Mouse (Mus musculus) embryonic stem cell, embryonic (primary cell): ENCODE measurements around the gene Eif3g.

Experiments used
- CTCF ChIA-PET, 4 experiments: fragments of 300-600 bp in 2 of 4; fragments of 350-600 bp in 2 of 4; sonication (Branson Sonifier 250); formaldehyde crosslinking; loops; one replicate each; lab custom pipeline; 2022; ENCODE audit warnings: inconsistent platforms in 2 of 4; lab: Charles Lee
- POLR2A ChIA-PET, 4 experiments: fragments of 300-600 bp in 2 of 4; fragments of 350-600 bp in 2 of 4; sonication (Branson Sonifier 250); formaldehyde crosslinking; loops; one replicate each; lab custom pipeline; 2022; ENCODE audit warnings: antibody characterized with exemption in 4 of 4, inconsistent platforms in 1 of 4; lab: Charles Lee

Gene Eif3g

DNA sequence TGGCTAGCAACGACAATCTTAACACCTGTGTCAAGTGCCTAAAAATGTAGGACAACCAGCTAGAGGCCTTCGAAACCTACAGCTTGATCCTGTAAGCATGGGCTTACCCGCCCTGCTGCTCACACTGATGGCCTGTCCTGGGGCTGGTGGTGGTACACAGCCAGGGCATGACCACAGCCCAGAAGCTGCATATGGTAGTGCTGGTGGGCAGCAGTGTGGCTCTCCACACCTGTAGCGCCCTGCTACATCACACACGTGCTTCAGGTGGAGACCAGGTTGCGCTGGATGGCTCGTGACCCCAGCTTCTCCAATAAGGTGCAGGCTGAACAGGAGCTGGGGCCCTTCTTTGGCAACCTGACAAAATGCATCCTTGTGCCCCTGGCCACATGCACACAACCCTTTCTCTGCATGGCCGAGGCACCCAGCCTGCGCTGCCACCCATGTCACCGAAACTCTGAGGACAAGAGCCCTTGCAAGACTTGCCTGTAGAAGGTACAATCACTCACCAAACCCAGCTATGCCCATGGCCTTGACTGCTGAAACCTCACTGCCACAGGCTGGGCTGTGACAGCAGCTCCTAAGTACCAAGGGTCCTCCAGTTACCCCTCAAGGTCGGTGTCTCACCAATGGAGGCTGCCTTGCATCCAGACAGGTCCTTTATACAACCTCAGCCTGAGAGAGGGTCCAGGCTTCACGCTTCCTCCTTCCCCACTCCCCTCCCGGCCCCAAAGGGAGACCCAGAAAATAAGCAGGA lies 4.7 kb downstream of the Eif3g start:
- ChIA-PET POLR2A (interaction anchor here (0.6 to 13.1 kb wide), 46 partner anchors 5 to 459 kb away, joined by 3 to 235 read pairs (median 4); partner anchors contain the start of genes Angptl6 (in 2 of the 4), Cdkn2d (in 1 of the 4), Eif3g (in 1 of the 4) and Gm38431 (in 1 of the 4)), CTCF (interaction anchor here in 1 of 4 experiments (0.6 kb wide), 1 partner anchor 150 kb away, joined by 4 read pairs; no protein-coding TSS in a partner anchor)

DNA sequence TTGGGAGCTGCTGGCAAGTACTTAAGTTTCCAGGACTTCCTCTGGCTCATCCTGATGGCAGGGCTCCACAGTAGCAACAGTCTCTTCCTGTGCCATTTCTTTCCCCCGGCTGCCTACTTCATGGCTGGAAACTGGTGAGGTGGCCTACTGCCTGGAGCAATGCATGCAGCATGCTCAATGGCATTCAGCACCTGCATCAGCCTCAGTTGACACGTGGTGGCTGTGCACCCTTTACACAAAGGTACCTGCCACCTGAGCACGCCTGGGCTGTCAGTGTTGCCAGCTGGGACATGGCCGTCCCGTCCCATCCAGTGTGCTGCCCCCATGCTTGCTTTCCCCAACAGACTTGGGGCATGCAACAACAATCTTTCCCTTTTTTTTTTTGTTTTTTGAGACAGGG lies 5.4 kb downstream of the Eif3g start:
- ChIA-PET POLR2A (interaction anchor here (0.6 to 13.1 kb wide), 49 partner anchors 6 to 460 kb away, joined by 3 to 235 read pairs (median 4); partner anchors contain the start of genes Angptl6 (in 2 of the 4), Cdkn2d (in 1 of the 4), Eif3g (in 1 of the 4) and Gm38431 (in 1 of the 4)), CTCF (interaction anchor here in 2 of 4 experiments (0.6 to 2.8 kb wide), 2 partner anchors 15 to 150 kb away, joined by 4 to 9 read pairs; no protein-coding TSS in a partner anchor)

GRCm38 (mm10) chr9:20892104-20892653 lies 6.2 kb downstream of the Eif3g start:
- ChIA-PET CTCF (interaction anchor here in 2 of 4 experiments (2.8 to 3.6 kb wide), 2 partner anchors 14 kb away, joined by 9 to 15 read pairs; no protein-coding TSS in a partner anchor), POLR2A (interaction anchor here (0.5 to 13.1 kb wide), 52 partner anchors 7 to 332 kb away, joined by 3 to 235 read pairs (median 5); partner anchors contain the start of genes Angptl6 (in 2 of the 4), Eif3g (in 1 of the 4), Gm38431 (in 1 of the 4) and Icam1 (in 1 of the 4))

DNA sequence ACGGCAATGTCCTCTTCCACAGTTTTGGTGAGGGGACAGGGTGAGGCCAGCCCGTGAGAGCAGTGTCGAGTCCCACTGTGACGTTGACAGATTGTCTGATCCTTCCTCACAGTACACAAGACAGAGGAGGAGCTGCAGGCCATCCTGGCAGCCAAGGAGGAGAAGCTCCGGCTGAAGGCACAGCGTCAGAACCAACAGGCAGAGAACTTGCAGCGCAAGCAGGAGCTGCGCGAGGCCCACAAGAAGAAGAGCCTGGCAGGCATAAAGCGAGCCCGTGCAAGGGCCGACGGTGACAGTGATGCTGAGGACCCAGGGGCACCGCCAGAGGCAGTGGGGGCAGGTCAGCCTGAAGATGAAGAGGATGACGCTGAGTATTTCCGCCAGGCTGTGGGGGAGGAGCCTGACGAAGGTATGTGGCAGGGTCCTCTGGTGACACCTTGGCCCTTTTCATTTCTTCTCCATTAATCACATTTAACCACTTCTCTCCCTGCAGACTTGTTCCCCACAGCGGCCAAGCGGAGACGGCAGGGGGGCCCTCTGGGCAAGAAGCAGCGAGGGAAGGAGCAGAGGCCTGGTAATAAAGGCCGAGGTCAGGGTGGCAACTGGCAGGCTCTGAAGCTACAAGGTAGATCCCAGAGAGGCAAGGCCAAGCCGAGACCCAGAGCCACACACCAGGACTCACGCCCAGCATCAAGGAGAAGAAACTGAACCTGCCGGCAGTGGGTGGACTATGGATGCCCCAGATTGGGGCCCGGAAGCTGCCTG lies 6.9 kb downstream of the Eif3g start:
- CTCF ChIA-PET: interaction anchor here in 3 of 4 experiments (1.0 to 3.6 kb wide), 5 partner anchors 10 to 139 kb away, joined by 3 to 15 read pairs (median 4); no protein-coding TSS in a partner anchor

DNA sequence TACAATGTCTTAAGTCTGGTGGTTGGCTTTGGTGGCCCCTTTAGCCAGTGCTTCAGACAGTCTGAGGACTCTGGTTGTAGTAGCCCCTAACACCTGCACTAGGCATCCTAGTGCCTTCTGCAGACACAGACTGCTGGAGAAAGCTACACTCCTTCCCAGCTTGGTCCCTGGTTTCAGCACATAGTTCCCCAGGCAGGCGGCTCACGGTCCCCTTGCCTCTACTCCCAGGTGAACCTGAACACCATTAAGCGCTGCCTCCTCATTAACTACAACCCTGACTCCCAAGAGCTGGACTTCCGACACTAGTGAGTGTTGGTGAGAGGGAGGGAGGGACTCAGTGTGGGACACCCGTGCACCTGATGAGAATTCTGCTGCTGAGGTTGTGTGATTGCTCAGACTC lies 8.0 kb downstream of the Eif3g start:
- ChIA-PET CTCF (interaction anchor here in 3 of 4 experiments (0.9 to 3.6 kb wide), 7 partner anchors 8 to 140 kb away, joined by 3 to 15 read pairs (median 4); partner anchors contain the start of gene Eif3g (in 3 of the 3)), POLR2A (interaction anchor here (0.6 to 13.1 kb wide), 51 partner anchors 8 to 271 kb away, joined by 3 to 235 read pairs (median 6); partner anchors contain the start of genes Eif3g (in 4 of the 4), Angptl6 (in 2 of the 4), S1pr2 (in 2 of the 4) and Gm38431 (in 1 of the 4))

More for the DNA sequence above, 6.9 kb downstream of the Eif3g start:
- POLR2A ChIA-PET: interaction anchor here (0.5 to 13.1 kb wide), 62 partner anchors 7 to 1154 kb away, joined by 3 to 235 read pairs (median 5); partner anchors contain the start of genes Angptl6 (in 2 of the 4), Eif3g (in 1 of the 4), Gm38431 (in 1 of the 4) and Icam1 (in 1 of the 4)

GRCm38 (mm10) chr9:20889185-20890141 lies 9.0 kb downstream of the Eif3g start:
- POLR2A ChIA-PET: interaction anchor here (0.6 to 13.1 kb wide), 48 partner anchors 9 to 238 kb away, joined by 3 to 235 read pairs (median 4); partner anchors contain the start of genes Eif3g (in 4 of the 4), Angptl6 (in 2 of the 4), Icam1 (in 2 of the 4) and A230050P20Rik (in 1 of the 4)
- CTCF ChIA-PET: interaction anchor here (0.5 to 3.6 kb wide), 8 partner anchors 9 to 1183 kb away, joined by 3 to 15 read pairs (median 6); partner anchors contain the start of genes Eif3g (in 3 of the 4) and S1pr2 (in 1 of the 4)

DNA sequence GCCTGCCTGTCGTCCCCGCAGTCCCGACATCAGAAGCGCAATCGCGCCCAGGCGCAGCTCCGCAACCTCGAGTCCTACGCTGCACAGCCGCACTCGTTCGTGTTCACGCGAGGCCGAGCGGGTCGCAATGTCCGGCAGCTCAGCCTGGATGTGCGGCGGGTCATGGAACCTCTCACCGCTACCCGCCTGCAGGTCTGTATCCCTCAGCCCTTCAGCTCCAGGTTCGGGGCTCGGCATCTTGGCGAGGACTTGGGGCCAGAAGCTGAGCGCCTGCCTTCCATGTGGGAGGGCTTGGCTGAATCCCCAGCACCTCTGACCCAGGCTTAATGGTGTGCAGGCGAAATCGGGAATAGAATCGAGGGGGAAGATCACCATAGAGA lies 10.0 kb downstream of the Eif3g start:
- ChIA-PET POLR2A (interaction anchor here (0.6 to 13.1 kb wide), 35 partner anchors 8 to 358 kb away, joined by 3 to 226 read pairs (median 4); partner anchors contain the start of genes Eif3g (in 3 of the 4), Angptl6 (in 2 of the 4), A230050P20Rik (in 1 of the 4) and Gm38431 (in 1 of the 4)), CTCF (interaction anchor here (0.6 to 3.2 kb wide), 10 partner anchors 10 to 145 kb away, joined by 3 to 17 read pairs (median 6); partner anchors contain the start of genes Eif3g (in 3 of the 4) and S1pr2 (in 1 of the 4))

DNA sequence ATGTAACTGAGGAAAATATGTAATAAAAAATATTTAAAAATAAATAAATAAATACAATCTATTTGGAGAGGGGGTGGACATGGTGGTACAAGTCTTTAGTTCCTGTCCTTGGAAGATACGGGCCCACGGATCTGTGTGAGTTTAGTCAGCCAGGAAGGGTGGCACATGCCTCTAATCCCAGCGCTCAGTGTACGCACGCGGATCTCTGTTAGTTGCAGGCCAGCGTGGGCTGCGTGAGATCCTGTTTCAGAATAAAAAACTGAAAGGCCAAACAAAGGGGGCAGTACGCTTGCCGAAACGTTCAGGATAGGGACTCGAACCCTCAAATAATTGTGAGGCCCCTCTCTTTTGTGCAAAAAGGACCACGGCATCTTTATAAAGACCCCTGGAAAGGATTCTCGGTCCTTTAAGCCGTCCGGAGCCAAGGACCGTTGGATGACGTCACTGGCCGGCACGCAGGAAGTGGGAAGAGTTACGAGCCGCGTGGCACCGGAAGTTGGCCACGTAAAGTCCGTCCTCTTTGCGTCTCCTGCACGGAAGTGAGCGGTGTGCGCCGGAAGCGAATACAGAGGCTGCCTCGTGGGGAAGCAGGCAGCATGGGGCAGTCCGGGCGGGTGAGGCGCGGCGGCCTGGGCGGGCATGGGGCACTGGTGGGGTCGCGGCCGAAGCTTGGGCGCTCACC lies 10.6 kb downstream of the Eif3g start, which contains the start of gene Ppan:
TSS of gene Ppan (plus strand) at position 472 of the 682 bp plus-strand sequence.
- POLR2A ChIA-PET: interaction anchor here (0.6 to 13.1 kb wide), 41 partner anchors 8 to 359 kb away, joined by 3 to 226 read pairs (median 4); partner anchors contain the start of genes Eif3g (in 3 of the 4), Angptl6 (in 2 of the 4), Icam1 (in 2 of the 4) and Gm38431 (in 1 of the 4)
- CTCF ChIA-PET: interaction anchor here (0.6 to 3.2 kb wide), 15 partner anchors 10 to 268 kb away, joined by 3 to 19 read pairs (median 6); partner anchors contain the start of gene Eif3g (in 3 of the 4)

- CTCF ChIA-PET: interaction anchor here (0.6 to 2.7 kb wide), 7 partner anchors 9 to 269 kb away, joined by 3 to 19 read pairs (median 6); partner anchors contain the start of gene Eif3g (in 1 of the 4)
- POLR2A ChIA-PET: interaction anchor here in 3 of 4 experiments (0.7 to 13.1 kb wide), 17 partner anchors 8 to 337 kb away, joined by 3 to 226 read pairs (median 5); partner anchors contain the start of genes Angptl6 (in 2 of the 3), Eif3g (in 2 of the 3), Gm38431 (in 1 of the 3) and Icam1 (in 1 of the 3)
Observed at GRCm38 (mm10) chr9:20887191-20887590, 11.2 kb downstream of the Eif3g start.

DNA sequence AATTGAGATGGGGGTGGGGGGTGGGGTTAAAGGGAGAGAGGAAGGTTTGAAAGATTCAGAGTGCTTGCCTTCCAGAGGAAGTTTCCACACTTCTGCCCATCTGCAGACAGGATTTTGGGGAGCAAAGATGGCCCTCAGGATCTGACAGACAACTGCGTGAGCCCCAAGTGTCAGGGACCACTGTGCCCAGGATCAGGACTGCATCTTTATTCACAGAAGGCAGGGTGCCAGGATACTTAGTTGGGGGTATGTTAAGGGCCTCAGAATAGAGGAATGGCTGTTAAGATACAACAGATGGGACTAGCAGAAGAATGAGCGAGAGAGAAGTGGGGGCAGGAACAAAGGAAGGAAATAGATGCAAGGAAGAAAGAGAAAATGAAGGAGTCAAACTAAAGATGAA lies 11.9 kb downstream of the Eif3g start:
- POLR2A ChIA-PET: interaction anchor here in 3 of 4 experiments (0.5 to 13.1 kb wide), 19 partner anchors 8 to 337 kb away, joined by 3 to 226 read pairs (median 5); partner anchors contain the start of genes Angptl6 (in 2 of the 3), Eif3g (in 2 of the 3), Gm38431 (in 1 of the 3) and Icam1 (in 1 of the 3)
- CTCF ChIA-PET: interaction anchor here in 3 of 4 experiments (1.0 to 2.7 kb wide), 5 partner anchors 8 to 114 kb away, joined by 6 to 19 read pairs (median 7); partner anchors contain the start of gene Eif3g (in 1 of the 3)

DNA sequence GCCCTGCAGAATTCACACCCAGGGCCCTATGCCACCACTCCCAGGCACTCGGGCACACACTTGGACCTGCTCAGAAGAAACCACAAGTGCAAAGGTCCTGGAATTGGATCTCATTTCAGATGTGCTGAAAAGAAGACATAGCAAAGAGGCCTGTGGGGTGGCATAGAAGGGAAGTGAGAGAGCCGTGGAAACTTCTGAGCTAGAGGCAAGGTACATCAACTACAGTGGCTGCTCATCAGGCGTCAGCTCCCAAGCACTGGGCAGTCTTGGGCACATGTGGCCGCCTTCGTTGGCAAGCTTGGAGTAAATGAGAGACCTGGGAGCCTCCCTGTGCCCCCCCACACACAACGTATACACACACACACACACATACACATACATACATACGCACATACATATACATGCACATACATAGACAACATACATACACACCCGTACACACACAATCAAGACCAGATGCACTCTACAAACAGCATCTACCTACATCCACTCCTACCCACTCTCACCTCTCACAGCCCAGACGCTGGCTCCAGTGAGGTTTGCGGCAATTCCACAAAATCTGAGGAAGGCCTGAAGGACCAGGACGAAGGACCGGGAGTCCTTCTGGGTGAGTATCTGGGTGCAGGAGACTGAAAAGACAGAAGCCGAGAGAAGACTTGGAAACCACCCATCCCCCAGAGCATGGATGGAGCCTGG lies 19.2 kb downstream of the Eif3g start, which contains the start of gene Angptl6:
TSS of gene Angptl6 (minus strand) at position 631 of the 696 bp plus-strand sequence.
- ChIA-PET CTCF (interaction anchor here (1.1 to 3.2 kb wide), 25 partner anchors 8 to 304 kb away, joined by 3 to 30 read pairs (median 7); partner anchors contain the start of genes Eif3g (in 4 of the 4), Icam4 (in 1 of the 4), Icam5 (in 1 of the 4) and Ppan (in 1 of the 4)), POLR2A (interaction anchor here (0.6 to 5.6 kb wide), 73 partner anchors 8 to 667 kb away, joined by 3 to 226 read pairs (median 7); partner anchors contain the start of genes Eif3g (in 4 of the 4), Ppan (in 3 of the 4), A230050P20Rik (in 2 of the 4) and Gm38431 (in 2 of the 4))

DNA sequence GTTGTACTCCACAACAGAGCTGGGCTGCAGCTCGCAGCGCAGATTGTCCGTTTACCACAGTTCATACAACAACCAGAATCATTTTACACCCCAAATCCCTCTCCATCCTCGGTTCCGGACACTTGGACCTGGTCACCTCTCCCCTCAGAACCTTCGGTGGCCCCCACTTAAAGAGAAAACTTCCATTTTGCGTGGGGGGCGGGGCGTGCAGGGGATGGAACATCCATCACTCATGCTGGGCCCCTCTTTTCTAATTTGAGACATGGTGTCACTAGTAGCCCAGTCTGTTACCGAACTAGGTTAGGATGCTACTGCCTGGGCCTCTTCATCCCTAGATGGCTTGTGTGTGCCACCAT lies 19.7 kb downstream of the Eif3g start:
- ChIA-PET CTCF (interaction anchor here (0.8 to 3.2 kb wide), 38 partner anchors 8 to 342 kb away, joined by 3 to 30 read pairs (median 6); partner anchors contain the start of genes Eif3g (in 4 of the 4), Ppan (in 2 of the 4), Icam4 (in 1 of the 4) and Icam5 (in 1 of the 4)), POLR2A (interaction anchor here (0.6 to 5.6 kb wide), 122 partner anchors 8 to 667 kb away, joined by 3 to 226 read pairs (median 5); partner anchors contain the start of genes Eif3g (in 4 of the 4), Icam1 (in 3 of the 4), Icam4 (in 3 of the 4) and Ppan (in 3 of the 4))
